Mouse (Mus musculus) heart, postnatal 0 days (tissue): ENCODE results near the gene Praf2. TPM values are rescaled to one million over a fixed set of nuclear protein-coding genes. Genes with fewer than 3 reads are reported as not detected.

Source experiments
- ATAC-seq: fragments of 200-750 bp; cut with Nextera tagmentation; 2 replicates; pipeline ENCODE4 v1.8.0; 2017; ENCODE audit warnings: low read depth, moderate number of reproducible peaks, moderate library complexity; ENCODE audit not compliant: insufficient read depth
- DNase-seq: peaks from one replicate; pipeline ENCODE4 v3.0.0-alpha.2; 2016; ENCODE audit warnings: low spot score
- H3K27ac ChIP-seq: fragments of 300-500 bp; sonication (generic); 2 replicates; pipeline ENCODE4 v1.5.1; 2014; ENCODE audit warnings: low read depth, mild to moderate bottlenecking
- H3K27me3 ChIP-seq: fragments of 300-500 bp; sonication (generic); 2 replicates; pipeline ENCODE4 v1.6.1; 2014; ENCODE audit warnings: low read length, mixed read lengths; ENCODE audit not compliant: control insufficient read depth, insufficient read depth
- H3K36me3 ChIP-seq: fragments of 300-500 bp; sonication (generic); replicated peaks from 2 replicates; pipeline ENCODE4 v1.6.1; 2014; ENCODE audit warnings: low read length, mixed read lengths; ENCODE audit not compliant: control insufficient read depth, insufficient read depth
- H3K4me1 ChIP-seq: fragments of 300-500 bp; sonication (generic); 2 replicates; pipeline ENCODE4 v1.6.1; 2014; ENCODE audit warnings: antibody characterized with exemption; ENCODE audit not compliant: control insufficient read depth, insufficient read depth
- H3K4me2 ChIP-seq: fragments of 300-500 bp; sonication (generic); 2 replicates; pipeline ENCODE4 v1.6.1; 2014; ENCODE audit warnings: low read depth, mild to moderate bottlenecking, low read length, moderate library complexity
- H3K4me3 ChIP-seq: fragments of 300-500 bp; sonication (generic); 2 replicates; pipeline ENCODE4 v1.5.1; 2014; ENCODE audit warnings: low read depth, low read length
- H3K9ac ChIP-seq: fragments of 300-500 bp; sonication (generic); replicated peaks from 2 replicates; pipeline ENCODE4 v1.6.1; 2014; ENCODE audit warnings: low read depth, low read length, mixed read lengths
- H3K9me3 ChIP-seq: fragments of 300-500 bp; sonication (generic); replicated peaks from 2 replicates; pipeline ENCODE4 v1.6.1; 2016; ENCODE audit warnings: low read length; ENCODE audit not compliant: control insufficient read depth
- CTCF ChIP-seq: IDR thresholded peaks from 2 replicates; pipeline ENCODE4 v1.5.1; 2016; ENCODE audit warnings: antibody characterized with exemption, control low read depth, low read depth
- EP300 ChIP-seq: IDR thresholded peaks from 2 replicates; pipeline ENCODE4 v1.6.1; 2016; ENCODE audit warnings: antibody characterized with exemption, low read depth
- WGBS: fragments of 180-500 bp; shearing (Covaris S2); extraction: QIAGEN DNeasy Blood & Tissue Kit; methylation state at CpG from one replicate; pipeline ENCODE4 v1.1.7; 2014; 5-methylcytosine and 5-hydroxymethylcytosine counted together
- polyA plus RNA-seq: library from polyadenylated mRNA; unstranded; fragments of >200 nt; fragmentation: Nextera tagmentation; extraction: Ambion mirVana; gene quantifications from 2 replicates; pipeline ENCODE4 v1.2.1, GENCODE M21; 2015
- total RNA-seq: library from RNA; depleted of rRNA; stranded (reverse); fragments of >200 nt; gene quantifications from 2 replicates; pipeline ENCODE4 v1.2.3, GENCODE M21; 2014; ENCODE audit warnings: low replicate concordance

The Praf2 gene
- total and polyA plus RNA-seq, 2 experiments from 2014 or later = 11.0 to 12.6 TPM

DNA sequence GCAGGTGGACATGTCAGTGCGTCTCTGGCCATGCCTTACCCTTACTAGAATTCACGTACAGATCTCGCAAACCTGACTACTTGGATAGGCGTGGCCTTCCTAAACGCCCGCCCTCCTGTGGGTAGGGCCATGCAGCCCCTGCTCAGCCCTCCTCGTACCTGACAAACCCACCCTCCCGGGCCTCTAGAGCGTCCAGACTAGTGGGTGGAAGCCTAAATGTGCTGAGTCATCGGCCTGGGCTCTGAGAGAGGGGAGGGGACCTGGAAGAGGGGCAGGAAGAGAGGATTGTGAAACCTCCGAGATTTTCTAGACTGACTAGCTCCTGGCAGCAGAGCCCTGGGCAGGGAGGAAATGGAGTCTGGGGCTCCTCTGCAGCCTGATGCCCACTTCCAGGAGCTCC, 37.5 kb downstream of the Praf2 start:
- TF ChIP-seq CTCF (no peak), EP300 (no peak)
- no peaks in the 10 kb centered on the region for H3K9me3 ChIP-seq

DNA sequence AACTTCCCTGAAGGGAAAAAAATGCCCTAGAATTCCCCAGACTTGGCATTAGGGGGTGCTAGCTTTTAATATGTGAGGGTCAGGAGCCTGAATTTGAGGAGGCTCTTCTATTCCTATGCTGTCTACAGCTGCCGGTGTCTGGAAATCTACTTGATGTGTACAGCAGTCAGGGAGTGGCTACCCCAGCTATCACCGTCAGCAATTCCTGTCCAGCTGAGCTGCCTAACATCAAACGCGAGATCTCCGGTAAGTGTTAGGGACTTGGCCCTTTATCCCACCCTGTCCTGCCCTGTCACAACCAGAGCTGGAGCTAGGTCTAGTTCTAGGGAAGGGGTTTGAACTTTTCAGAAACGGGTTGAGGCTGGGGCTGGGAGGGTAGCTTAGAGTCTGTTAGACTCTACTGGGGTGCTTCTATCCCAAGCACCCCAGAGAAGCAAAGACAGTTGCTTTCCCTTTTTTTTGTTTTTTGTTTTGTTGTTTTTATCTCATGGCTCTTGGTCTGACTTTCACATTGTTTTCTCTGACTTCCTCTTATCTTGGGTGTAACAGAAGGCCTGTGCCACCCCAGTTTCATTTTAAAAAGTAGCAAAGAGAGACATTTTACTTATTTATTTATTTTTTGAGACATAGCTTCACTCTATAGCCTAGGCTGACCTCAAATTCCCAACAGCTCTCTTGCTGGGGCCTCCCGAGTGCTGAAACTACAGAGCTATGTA, 41.2 kb downstream of the Praf2 start:
- H3K27me3 ChIP-seq = no peaks in the 10 kb centered on the region
- H3K4me2 ChIP-seq = no peak overlapping the region
- H3K9ac ChIP-seq = no peak overlapping the region
- TF ChIP-seq CTCF = no peak
- no peak for TF ChIP-seq EP300
- no peaks in the 10 kb centered on the region for H3K4me1 ChIP-seq
- no peaks in the 10 kb centered on the region for H3K9me3 ChIP-seq
- H3K36me3 ChIP-seq = peaks cover 46% of the 10 kb centered on the region
- no peak overlapping the region for H3K4me3 ChIP-seq
- ATAC-seq (no peak), DNase-seq (no peak)
- WGBS = 80% methylated on average over 7 of the region's 7 CpGs
- H3K27ac ChIP-seq = no peak overlapping the region

More for the DNA sequence above, 37.5 kb downstream of the Praf2 start:
- Histone ChIP-seq H3K4me3 (peak overlapping the region; percentile 16; the same call in 1 of the 2 replicates), H3K36me3 (peaks cover 26% of the 10 kb centered on the region), H3K9ac (no peak overlapping the region), H3K27ac (peak overlapping the region; percentile 57), H3K4me1 (no peaks in the 10 kb centered on the region), H3K4me2 (peak overlapping the region; percentile 65), H3K27me3 (no peaks in the 10 kb centered on the region)
- ATAC-seq (no peak), DNase-seq (no peak)
- 29% methylated on average over 11 of the region's 11 CpGs for WGBS

DNA sequence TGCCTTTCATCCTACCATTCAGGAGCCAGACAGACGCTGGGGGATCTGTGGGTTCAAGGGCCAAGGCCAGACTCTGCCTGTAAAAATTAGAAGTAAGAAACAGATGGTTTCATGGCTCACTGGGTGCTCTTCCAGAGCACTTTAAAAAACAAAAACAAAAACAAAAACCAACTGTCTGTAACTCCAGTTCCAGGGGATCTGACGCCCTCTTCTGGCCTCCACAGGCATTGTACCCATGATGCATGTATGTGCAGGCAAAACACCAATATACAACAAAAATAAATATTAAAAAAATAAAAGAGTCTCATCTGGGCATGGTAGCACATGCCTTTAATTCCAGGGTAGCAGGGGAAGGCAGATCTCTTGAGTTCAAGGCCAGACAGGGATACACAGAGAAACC, 44.5 kb downstream of the Praf2 start:
- WGBS = 45% methylated on average over 2 of the region's 2 CpGs

DNA sequence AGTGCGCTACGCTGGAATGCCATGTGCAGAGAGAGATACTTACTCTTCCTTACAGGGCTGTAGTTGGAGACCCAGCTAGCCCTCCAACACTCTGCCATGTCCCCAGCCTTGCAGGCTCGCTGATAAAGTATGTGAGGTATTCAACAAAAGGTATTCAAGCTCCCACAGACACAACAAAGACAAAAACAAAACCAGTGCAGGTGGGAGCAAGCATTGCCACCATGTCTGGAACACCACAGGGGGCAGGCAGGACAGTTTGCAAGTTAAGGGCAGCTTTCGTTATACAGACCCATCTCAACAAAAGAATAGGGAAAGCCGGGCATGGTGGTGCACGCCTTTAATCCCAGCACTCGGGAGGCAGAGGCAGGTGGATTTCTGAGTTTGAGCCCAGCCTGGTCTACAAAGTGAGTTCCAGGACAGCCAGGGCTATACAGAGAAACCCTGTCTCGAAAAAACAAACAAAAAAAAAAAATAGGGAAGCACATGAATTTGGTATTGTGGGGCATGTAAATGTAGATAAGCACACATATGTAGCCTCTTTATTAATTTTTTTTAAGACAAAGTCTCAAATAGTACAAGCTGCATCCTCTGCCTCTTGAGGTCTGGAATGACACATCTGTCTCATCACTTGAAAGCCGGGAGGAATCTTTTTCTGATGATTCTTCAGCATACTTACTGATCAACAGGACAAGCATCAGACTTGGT, 47.4 kb downstream of the Praf2 start:
- H3K36me3 ChIP-seq = peaks cover 21% of the 10 kb centered on the region; the same call in 1 of the 2 replicates
- no peak overlapping the region for H3K4me2 ChIP-seq
- no peaks in the 10 kb centered on the region for H3K4me1 ChIP-seq
- 70% methylated on average over 9 of the region's 9 CpGs for WGBS
- no peak overlapping the region for H3K9ac ChIP-seq
- no peaks in the 10 kb centered on the region for H3K27me3 ChIP-seq
- no peak overlapping the region for H3K27ac ChIP-seq
- TF ChIP-seq EP300 = no peak
- TF ChIP-seq CTCF = no peak
- no peak overlapping the region for H3K4me3 ChIP-seq
- H3K9me3 ChIP-seq = no peaks in the 10 kb centered on the region
- ATAC-seq (no peak), DNase-seq (no peak)

More for the DNA sequence above, 44.5 kb downstream of the Praf2 start:
- no peak for TF ChIP-seq EP300
- TF ChIP-seq CTCF = peak; percentile 34; the same call in 1 of the 2 replicates
- ATAC-seq = no peak
- H3K9me3 ChIP-seq = no peaks in the 10 kb centered on the region
- no peaks in the 10 kb centered on the region for H3K4me1 ChIP-seq
- no peak overlapping the region for H3K27ac ChIP-seq
- no peak overlapping the region for H3K4me3 ChIP-seq
- H3K27me3 ChIP-seq = no peaks in the 10 kb centered on the region
- peaks cover 41% of the 10 kb centered on the region for H3K36me3 ChIP-seq
- H3K9ac ChIP-seq = no peak overlapping the region
- no peak for DNase-seq
- H3K4me2 ChIP-seq = no peak overlapping the region

DNA sequence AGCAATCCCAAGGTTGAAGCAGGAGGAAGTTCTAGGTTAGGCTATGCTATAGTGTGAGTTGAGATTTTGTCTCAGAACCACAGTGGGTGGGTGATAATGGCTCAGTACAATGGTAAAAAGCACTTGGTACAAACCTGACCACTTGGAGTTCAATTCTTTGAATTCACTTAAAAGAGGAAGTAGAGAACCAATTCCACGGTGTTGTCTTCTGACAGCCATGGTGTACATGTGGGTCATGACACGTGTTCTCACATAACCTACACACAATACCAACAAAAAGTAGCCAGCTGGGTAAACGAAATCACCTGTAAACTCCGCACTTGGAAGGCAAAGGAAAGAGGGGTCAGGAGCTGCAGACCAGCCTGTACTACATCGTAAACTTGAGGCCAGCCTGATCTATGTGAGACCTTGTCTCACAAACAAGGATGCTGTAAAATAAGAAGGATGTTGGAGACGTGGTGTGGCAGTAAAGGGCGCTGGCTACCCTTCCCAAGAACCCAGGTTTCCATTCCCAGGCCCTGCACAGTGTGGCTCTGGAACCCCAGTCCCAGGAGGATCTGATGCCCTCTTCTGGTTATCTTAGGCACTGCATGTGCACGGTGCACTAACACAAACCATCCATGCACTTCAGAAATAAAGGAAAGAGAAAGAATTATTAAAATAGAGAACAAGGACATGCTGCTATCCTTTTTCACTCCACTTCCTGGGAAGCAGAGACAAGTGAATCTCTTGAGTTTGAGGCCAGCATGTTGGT, 48.3 kb downstream of the Praf2 start:
- Histone ChIP-seq H3K4me3 (no peak overlapping the region), H3K9ac (no peak overlapping the region), H3K27ac (no peak overlapping the region), H3K9me3 (no peaks in the 10 kb centered on the region), H3K4me2 (no peak overlapping the region), H3K27me3 (no peaks in the 10 kb centered on the region), H3K36me3 (peaks cover 16% of the 10 kb centered on the region; the same call in 1 of the 2 replicates), H3K4me1 (no peaks in the 10 kb centered on the region)
- no peak; the same call in 1 of the 2 replicates for ATAC-seq
- TF ChIP-seq EP300 = no peak
- peak; percentile 64 for TF ChIP-seq CTCF
- WGBS = 47% methylated on average over 8 of the region's 8 CpGs
- no peak for DNase-seq
